Mouse (Mus musculus) layer of hippocampus, adult 11-12 months (tissue): ENCODE measurements around the gene E330021D16Rik.
"Not testable (repeated sequence)": the region's sequence is repeated elsewhere in the genome, so short reads cannot be mapped to it uniquely, and the experiment has no call there.

Source experiments
- DNase-seq: peaks from one replicate; pipeline ENCODE4 v3.0.0; 2022; ENCODE audit warnings: low spot score

The E330021D16Rik gene

DNA sequence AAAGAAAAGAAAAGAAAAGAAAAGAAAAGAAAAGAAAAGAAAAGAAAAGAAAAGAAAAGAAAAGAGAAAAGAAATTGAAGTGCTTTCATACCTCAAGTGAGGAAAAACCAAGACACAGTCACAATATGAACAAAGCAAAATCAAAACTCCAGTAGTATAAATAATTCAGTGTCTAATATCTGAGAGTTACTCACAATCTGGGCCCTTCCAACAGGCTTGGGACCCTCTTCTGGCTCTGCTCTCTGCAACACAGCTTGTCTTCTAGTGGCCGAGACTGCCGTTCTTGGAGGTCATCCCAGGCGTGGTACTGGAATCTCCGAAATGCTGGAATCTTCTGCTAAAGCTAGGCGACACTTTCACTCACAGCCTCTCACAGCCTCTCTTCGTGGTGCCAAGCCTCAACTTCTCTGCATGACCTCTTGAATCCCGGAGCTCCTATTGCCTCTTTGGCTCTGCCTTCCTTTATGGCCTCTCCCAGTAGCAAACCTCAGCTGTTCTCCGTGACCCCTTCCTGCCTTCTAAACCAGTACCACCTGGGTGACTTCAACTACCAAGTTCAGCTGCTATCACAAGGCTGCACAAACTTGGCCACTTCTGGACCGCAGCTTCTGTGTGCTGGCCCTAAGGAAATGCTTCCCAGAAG is at the start of gene E330021D16Rik:
TSS of gene E330021D16Rik (minus strand) at position 437 of the 643 bp plus-strand sequence.
- no peak for DNase-seq

DNA sequence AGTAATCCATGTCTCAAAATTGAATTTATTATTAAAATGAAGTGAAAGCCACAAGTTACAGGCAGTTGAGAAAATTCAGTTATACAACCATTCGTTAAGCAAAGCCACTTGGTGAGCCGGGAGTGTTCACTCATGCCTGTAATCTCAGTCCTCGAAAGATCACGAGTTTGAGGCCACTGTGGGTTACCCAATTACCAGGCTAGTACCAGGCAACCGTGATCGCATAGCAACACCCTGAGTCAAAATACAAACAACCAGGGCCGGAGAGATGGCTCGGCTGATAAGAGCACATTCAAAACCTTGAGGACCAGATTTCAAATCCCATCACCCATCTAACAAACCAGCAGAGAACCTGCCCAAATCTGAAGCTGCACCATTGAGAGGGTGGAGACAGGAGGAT is 49.7 kb upstream of the E330021D16Rik start:
- DNase-seq = no peak

DNA sequence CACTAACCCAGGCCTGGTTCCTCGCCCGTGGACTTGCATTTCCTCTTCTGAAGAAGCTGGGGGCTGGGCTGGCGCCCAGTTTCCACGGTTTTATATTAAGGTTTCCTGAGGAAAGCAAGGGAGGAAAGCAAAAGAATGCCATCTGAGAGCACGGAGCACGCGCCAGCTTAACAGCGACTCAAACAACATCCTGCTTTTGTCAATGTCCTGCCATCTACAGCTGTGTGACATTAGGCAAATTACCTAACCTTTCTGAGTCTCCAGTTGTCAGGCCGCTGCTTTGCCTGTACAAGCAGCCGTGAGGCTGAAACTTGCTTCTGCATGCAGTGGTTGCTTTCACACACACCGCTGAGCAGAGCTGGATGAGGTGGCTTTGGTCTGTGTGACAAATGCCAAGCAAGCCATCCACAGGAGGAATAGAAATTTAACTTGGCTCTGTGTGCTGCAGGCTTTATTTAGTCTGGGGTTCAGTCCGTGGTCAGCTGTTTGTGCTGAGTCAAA is 48.8 kb upstream of the E330021D16Rik start:
- DNase-seq = peak; percentile 31

DNA sequence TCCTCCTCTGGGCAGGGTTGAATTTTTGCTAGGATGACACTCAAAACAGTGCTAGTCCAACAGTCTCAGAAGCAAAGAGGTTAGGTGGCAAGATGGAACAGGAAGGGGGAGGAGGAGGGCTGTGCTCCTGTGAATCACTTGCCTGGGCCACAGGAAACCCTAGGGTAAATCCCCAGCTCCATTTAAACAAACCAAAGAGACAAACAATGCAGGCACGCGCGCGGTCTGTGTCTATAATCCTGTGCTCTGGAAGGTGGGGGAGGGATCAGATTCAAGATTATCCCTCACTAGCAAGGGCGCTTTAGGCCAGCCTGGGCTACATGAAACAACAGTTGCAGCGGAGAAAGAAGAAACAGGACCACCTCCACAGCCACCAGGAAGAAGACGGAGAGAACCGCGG is 48.1 kb upstream of the E330021D16Rik start:
- DNase-seq = no peak

DNA sequence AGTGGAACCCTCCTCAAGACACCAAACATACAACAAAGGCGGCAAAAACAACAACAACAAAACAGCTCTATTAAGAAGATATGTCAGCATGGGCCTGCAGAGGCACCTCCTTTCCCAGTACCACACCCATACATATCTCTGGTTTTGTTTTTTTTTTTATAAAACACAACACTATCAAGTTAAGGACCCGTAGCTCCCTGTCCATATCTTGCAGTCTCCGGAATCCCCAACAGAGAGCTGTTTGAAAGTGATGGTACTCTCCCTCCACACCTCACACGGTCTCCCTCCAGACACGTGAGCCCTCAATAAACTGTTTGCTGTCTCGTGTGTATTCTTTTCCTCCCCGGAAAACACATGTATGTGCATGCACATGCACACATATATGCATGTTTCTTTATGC is 43.8 kb upstream of the E330021D16Rik start:
- no peak for DNase-seq

DNA sequence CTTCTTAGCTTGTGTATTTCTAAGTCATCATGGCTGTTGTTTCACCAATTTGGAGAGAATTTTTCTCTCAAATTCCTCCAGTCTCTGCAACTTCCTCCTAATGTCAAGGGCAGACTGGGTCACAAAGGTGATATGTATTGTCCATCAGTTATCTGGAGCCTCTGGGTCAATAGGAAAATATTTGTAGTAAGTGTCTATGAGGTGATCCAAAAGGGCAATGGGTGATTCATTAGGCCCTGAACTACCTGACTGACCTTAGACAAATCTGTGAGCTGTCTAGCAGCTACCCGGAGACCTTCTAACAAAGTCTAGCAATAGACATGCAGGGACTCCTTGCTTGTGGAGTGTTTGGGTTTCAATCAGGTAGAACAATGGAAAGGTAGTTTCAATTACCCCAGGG is 40.9 kb upstream of the E330021D16Rik start:
- no peak for DNase-seq

DNA sequence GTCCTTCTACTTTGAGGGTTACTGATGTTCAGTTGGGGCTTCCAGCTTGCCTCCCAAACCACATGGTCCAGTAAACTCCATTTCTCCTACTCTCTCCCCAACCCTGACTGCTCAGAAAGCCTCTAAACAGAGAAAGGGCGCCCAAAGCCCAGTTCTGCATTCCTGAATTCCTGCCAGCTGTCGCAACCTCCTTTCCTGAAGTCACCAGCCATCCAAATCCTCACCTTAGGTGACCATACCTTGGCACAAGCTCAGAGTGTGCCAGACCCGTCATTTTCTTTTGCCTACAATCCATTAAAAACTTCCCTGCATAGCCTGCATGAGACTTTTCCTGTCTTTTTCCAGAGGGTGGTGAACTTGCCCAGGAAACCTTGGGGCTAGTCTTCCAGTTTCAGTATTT is 40.3 kb upstream of the E330021D16Rik start:
- DNase-seq = no peak

DNA sequence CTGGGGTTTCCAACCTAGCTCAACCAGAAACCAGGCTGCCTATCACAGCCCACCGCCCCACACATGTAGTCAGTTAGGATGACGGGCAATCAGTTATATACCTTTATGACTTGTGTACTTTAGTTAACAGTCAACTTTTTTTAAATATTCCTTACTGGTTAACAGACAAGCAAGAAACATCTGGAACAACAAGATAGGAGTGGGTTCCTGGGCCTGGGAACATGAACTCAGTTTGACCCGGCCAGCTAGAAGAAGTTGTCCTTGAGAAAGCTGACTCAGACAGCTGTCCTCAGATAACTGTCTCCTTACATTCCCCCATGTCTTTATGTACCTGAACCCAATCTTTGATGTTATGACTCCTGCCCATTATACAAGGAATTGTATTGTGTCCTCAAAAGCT is 37.3 kb upstream of the E330021D16Rik start:
- no peak for DNase-seq

DNA sequence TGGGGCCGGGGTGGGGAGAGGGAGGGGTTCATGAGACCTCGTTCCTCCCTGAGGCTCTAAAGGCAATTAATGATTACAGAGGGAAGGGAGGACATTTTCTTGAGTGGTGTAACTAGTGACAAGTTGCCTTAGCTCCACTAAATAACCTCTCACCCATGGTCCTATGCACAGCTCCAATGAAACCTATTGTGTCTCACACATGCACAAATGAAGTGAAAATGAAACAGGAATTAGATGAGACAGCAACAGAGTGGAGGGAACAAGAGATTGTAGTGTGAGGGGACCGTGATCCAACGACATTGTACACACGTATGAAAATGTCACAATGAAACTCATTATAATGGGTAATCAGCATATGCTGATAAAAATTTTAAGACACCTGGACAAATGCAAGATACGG is 35.5 kb upstream of the E330021D16Rik start:
- DNase-seq = no peak

DNA sequence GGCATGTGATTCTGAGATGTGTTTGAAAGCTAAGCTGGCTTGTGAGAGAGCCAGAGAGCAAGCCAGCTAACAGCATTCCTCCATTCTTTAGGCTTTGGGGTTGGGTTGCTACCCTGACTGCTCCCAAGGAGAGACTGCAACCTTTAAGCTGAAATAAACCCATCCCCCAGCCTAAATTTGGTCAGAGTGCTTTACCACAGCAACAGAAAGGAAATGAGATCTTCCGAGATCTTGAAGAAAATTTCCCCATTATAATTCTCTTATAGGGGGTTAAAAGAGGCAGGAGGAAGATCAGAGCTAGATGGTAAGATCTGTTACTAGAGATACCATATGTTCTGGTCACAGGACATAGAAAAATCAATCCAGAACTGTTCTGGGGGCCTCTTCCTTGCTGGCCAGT is 34.6 kb upstream of the E330021D16Rik start:
- no peak for DNase-seq

DNA sequence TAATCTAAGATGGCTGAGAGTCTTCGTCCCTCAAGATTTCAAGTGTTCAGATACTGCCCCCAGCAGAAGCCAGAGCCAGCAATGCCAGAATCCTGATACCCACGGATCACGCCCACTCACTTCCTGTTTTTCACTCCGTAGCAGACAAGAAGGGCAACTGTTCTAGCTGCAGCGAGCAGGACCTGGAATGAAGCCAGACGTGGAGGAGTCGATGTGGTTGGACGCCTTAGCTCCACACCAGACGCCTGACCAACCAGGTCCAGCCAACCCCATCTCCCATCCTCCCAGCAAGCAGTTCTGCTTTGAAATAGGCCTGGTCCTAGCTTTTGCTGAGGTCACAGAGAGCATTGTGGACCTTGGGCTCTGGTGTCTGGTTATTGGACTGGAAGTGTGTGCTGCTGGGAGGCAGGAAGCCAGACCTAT is 33.9 kb upstream of the E330021D16Rik start:
- peak; percentile 74 for DNase-seq

DNA sequence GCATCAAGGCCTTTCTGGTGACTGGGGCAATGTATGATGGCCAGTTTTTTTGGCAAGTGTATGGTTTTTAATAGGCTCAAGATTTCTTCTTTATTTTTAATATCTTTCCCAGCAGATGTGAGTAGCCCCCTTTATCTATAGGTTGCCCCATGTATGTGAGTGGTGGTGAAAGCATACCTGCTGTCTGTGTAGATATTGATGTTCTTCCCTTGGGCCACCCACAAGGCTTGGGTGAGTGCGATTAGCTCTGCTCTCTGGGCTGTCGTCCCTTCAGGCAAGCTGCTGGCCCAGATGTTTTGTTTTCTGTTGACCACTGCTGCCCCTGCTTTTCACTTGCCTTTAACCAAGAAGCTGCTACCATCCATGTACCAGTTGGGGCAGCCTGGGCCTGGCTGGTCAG is 23.8 kb upstream of the E330021D16Rik start:
- not testable (repeated sequence) for DNase-seq

DNA sequence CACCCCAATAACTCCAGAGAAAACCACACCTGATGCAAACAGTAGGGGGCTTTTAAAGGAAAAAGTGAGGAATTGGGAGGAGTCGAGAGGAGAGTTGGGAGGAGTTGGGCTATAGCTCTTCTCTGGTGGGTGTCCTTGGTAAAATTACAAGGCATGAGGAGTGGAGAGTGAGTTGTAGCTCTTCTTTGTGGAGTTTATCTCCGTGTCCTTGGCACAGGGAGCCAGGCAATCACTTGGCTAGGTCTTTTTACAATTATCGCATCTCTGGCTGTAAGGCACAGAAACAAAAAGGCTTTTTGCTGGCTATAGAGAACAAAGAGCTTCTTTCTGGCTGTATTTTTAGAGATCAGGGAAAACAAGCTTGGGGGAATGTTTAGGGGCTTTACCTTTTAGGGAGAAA is 20.8 kb upstream of the E330021D16Rik start:
- not testable (repeated sequence) for DNase-seq

DNA sequence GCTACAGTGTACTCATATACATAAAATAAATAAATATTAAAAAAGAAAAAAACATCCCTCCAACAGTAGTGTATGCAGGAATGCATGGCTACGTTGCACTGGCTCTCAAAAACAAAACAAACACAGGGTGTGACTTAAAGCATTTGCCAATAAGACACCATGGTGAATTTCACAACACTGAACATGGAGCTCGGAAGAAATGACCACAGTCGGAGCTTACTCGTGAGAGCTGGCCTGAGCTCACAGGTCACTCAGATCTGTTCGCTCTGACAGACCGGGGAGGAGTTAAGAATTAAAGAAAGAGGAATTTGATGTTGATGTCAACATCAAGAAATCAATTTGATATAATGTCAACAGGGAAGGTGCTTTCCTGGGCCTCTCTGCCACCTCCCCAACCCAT is 18.2 kb upstream of the E330021D16Rik start:
- DNase-seq = no peak

DNA sequence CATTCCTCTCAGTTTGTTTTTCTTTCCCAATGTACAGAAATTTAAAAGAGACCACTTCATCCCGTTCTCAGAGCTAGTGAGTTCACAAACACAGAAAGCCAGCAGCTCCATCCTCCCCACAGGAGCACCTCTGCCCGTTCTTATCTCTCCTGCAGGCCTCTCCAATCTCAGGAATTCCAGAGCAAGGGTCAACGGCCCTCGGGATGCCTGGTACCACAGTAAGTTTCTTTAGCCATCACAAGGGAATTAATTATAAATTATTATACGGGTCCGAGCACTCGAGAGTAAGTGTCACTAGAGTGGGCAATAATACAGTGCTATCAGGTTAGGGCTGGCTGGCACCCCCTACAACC is 16.5 kb upstream of the E330021D16Rik start:
- DNase-seq = no peak

DNA sequence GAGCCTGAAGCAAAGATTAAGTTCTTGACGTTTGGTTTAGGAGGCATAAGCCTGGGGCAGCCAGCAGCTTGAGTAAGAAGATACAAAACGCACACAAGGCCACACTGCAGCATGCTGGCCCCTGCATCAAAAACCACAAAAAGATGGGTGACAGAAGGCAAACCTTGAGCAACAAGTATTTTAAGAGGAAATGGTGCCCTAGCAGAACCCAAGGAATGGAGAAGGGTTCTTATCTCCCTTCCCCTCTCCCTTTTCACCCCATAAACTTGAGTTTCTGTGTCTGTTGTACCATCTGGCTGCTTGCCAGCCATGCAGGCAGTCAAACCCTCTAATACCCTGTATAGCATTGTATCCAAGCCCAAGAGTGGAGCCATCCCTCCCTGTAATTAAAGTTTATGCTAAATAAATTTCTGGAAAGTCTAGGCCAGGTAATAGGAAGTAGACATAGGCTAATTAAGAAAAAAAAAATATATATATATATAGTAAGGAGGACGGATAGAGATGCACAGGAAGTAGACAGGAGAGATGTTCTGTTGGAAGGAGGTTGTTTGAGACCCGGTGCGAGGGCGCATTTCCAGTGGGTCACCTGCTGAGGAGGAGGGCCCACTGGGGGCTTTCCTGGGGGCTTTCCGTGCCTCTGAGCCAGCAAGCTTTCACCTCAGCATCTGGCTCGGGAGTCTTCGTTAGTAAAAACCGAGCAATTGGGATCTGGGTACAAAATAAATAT is 16.0 kb upstream of the E330021D16Rik start:
- no peak for DNase-seq

DNA sequence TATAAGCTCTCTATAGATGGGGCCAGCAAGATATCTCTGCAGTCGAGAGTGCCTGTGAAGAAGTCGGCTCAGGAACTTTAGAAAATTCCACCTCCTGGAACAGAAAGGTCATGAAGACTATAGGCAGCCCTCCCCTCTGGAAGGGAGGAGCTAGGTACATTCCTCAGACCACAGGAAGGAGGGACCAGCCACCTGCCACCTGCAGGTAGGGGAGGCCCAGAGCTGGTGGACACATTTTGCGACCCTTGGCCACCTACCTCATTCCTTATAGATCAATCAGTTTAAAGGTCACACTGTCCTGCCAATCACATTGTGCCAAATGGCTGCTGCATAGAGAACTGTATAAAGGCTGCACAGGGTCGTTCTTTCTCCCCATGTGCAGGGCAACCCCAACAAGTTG is 14.1 kb upstream of the E330021D16Rik start:
- no peak for DNase-seq

DNA sequence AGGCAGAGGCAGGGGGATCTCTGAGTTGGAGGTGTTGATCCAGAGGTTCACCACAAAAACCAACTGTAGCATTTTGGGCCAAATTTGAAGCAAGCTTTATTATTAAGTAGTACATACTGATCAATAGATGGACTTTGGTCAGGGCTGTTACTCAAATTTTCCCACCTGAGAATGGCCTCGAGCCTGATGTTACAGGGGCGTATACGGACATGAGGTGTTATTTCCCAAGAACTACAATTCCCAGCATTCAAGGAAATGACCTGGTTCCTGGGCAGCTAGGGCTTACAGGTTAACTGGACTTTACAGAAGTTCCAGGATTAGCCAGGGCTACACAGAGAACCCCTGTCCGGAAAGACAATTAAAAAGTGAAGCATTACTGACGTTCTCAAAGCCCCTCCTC is 13.0 kb upstream of the E330021D16Rik start:
- no peak for DNase-seq

DNA sequence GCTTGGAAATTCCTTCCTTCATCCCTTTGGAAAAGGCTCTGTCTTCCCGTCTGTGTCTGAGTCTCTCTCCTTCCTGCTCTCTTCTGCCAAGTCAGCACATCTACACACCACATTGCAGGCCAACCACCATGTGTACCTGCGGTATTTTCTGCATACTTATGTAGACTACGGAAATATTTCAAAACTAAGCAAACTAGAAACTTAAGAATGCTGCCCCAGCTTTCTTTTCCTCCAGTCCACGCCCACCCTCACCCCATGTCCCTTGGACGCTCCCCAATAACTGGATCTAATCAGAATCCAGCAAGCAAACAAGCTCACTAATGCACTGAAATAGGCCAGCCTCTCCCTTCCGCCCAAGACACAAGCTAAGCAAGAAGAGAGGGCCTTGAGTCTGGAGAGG is 11.9 kb upstream of the E330021D16Rik start:
- DNase-seq = no peak

DNA sequence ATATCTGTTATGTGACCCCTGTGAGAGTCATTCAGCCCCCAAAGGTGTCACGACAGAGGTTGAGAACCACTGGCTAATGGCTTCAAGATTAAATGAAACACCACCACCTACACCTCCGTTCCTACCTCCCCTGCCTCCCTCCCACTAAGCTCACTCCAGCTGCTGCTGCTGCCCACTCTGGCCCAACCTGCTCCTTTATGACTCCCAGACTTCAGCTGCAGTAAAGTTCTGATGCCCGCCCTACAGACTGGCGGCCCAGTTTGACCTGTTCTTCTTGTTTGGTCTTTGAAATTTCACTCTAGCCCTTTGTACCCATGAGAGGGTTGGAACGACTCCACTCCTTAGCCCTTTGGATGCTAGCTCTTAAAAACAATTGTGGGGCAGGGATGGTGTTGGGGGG is 10.6 kb upstream of the E330021D16Rik start:
- no peak for DNase-seq

DNA sequence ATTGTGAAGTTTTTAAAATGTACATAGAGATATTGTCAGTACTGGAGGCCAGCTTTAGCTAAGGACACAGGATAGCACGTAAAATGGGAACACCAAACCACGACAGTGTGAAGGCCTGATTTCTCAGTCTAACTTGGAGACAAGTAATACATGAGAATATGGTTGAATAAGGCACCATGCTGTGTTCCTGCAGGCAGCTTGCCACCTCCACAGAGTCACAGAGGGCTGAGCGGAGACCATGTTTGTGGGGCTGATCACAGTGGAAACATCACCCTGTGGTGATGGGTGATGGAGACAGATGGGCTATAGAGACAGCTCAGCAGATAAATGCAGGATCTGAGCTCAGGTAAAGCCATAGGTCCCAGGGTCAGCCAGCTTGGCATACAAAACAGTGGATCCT is 8.8 kb upstream of the E330021D16Rik start:
- DNase-seq = no peak

DNA sequence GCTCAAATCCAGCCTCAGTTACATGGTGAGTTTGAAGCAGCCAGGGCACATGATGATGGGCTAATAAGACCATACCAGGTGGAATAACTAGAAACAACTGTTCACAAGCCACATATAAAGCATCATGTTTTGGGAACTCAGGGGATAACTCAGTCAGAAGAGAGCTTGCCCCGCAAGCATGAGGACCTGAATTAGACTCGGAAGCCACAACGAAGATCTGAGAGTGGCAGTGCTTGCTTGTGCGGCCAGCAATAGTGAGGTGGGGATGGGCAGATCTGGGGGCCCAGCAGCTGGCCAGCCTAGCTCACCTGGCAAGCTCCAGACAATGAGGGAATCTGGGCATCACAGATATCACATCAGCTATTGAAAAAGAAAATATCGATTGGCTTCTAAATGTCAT is 7.8 kb upstream of the E330021D16Rik start:
- DNase-seq = no peak

DNA sequence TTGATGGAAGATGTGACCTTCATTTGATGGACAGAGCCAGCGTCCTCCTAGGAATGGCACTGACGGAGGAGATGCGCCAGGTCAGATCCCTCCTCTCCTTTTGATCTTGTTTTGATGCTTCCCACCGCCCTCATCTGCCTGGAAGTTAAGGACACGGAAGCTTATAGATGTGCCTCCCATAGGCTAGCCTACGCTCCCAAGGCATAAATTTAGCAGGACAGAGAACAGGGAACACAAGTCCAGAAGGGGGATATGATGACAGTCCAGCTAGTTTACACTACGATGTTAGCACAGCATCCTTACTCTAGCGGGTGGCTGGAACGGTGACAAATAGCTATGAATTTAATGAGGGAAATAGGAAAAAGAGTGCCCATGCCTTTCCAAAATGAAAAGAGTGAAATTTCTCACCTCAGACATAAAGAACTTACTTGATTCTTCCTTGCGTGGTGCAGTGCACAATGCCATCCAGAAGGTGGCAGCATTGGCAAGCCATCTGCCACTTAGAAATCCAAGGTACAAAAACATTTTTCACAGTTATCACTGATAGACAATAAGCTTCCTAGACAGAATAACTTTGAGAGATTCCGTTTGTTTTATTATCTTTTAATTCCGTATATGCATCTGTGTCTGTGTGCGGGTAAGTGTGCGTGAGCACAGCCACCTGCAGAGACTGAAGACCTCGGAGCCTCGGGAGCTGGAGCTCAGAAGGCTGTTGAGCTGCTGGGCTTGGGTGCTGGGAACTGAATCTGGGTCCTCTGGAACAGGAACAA is 6.9 kb upstream of the E330021D16Rik start:
- DNase-seq = peak; percentile 65
